Mouse (Mus musculus) Patski (cell line): ENCODE measurements at regions not wholly inside any gene's neighbourhood (a gene's known extent, or its start where the extent isn't known, plus 50 kb on each side); places are given as distances from the start of the nearest gene placed in this dataset.
A peak's percentile ranks its signal among the peaks of the same experiment; 100 is the strongest.

Experiments used
- ATAC-seq: fragments of 100-300 bp; one replicate; pipeline ENCODE4 v1.8.0; 2021
- CTCF ChIA-PET: fragments of 350-600 bp; sonication (Branson Sonifier 250); formaldehyde crosslinking; loops from one replicate; lab custom pipeline; 2022; ENCODE audit warnings: inconsistent platforms; lab: Charles Lee
- POLR2A ChIA-PET: fragments of 350-600 bp; sonication (Branson Sonifier 250); formaldehyde crosslinking; loops from one replicate; lab custom pipeline; 2022; ENCODE audit warnings: antibody characterized with exemption, inconsistent platforms; lab: Charles Lee
- DNase-seq: peaks from one replicate; pipeline ENCODE4 v3.0.0-alpha.2; 2011; ENCODE audit warnings: low read depth, low spot score
- H3K27me3 ChIP-seq: fragments of 371-371 bp; one replicate; pipeline ENCODE4 v1.5.1; 2021
- CTCF ChIP-seq: fragments of 100-300 bp; IDR thresholded peaks from one replicate; pipeline ENCODE4 v1.5.1; 2021
- in situ Hi-C: fragments of 300-500 bp; cut with MboI; formaldehyde crosslinking; loops from 3 replicates; pipeline ENCODE4 v1.11.1; 2018; ENCODE audit warnings: low pct_unique_long_range_greater_than_20kb, mixed read lengths

- CTCF ChIA-PET = no interaction called here
Observed at GRCm38 (mm10) chr12:58743800-58744199, 268.0 kb downstream of the Sec23a start.

GRCm38 (mm10) chr12:58728094-58728493 is 283.7 kb downstream of the Sec23a start:
- no peak for ATAC-seq
- ChIA-PET CTCF (no interaction called here), POLR2A (no interaction called here)
- no peak for TF ChIP-seq CTCF
- DNase-seq = no peak
- H3K27me3 ChIP-seq = no peaks in the 10 kb centered on the region
- in situ Hi-C loops = no loop called here

More at GRCm38 (mm10) chr12:58743800-58744199, 268.0 kb downstream of the Sec23a start:
- no peak for ATAC-seq
- no peak for TF ChIP-seq CTCF
- DNase-seq = no peak
- POLR2A ChIA-PET = no interaction called here
- in situ Hi-C loops = no loop called here
- H3K27me3 ChIP-seq = no peaks in the 10 kb centered on the region

- no peak for TF ChIP-seq CTCF
- DNase-seq (no peak), ATAC-seq (no peak)
- POLR2A ChIA-PET = no interaction called here
- H3K27me3 ChIP-seq = no peaks in the 10 kb centered on the region
- in situ Hi-C loops = no loop called here
- CTCF ChIA-PET = no interaction called here
Observed at GRCm38 (mm10) chr12:58727547-58727946, 284.3 kb downstream of the Sec23a start.

GRCm38 (mm10) chr12:58717908-58718307 is 293.9 kb downstream of the Sec23a start:
- ChIA-PET CTCF (no interaction called here), POLR2A (no interaction called here)
- in situ Hi-C loops = no loop called here
- no peak for DNase-seq
- no peak for ATAC-seq
- H3K27me3 ChIP-seq = no peaks in the 10 kb centered on the region
- no peak for TF ChIP-seq CTCF

- ChIA-PET CTCF (no interaction called here), POLR2A (no interaction called here)
- no peak for TF ChIP-seq CTCF
Observed at GRCm38 (mm10) chr12:58714207-58714606, 297.6 kb downstream of the Sec23a start.

GRCm38 (mm10) chr12:58695680-58696079 is 316.1 kb downstream of the Sec23a start:
- no peak for DNase-seq

More at GRCm38 (mm10) chr12:58714207-58714606, 297.6 kb downstream of the Sec23a start:
- no peaks in the 10 kb centered on the region for H3K27me3 ChIP-seq
- ATAC-seq = no peak
- DNase-seq = no peak
- in situ Hi-C loops = no loop called here

GRCm38 (mm10) chr12:58669914-58670635 is 341.7 kb downstream of the Sec23a start:
- H3K27me3 ChIP-seq = no peaks in the 10 kb centered on the region
- DNase-seq (peak; percentile 25), ATAC-seq (peak; percentile 79)
- in situ Hi-C loops = no loop called here
- ChIA-PET POLR2A (no interaction called here), CTCF (no interaction called here)
- no peak for TF ChIP-seq CTCF

More at GRCm38 (mm10) chr12:58695680-58696079, 316.1 kb downstream of the Sec23a start:
- in situ Hi-C loops = no loop called here
- H3K27me3 ChIP-seq = no peaks in the 10 kb centered on the region
- CTCF ChIA-PET = no interaction called here
- POLR2A ChIA-PET = no interaction called here
- TF ChIP-seq CTCF = no peak
- ATAC-seq = no peak

GRCm38 (mm10) chr12:58654530-58655056 is 357.2 kb downstream of the Sec23a start:
- in situ Hi-C loops = no loop called here
- H3K27me3 ChIP-seq = no peaks in the 10 kb centered on the region
- ChIA-PET CTCF (no interaction called here), POLR2A (interaction anchor here (0.6 kb wide), 1 partner anchor 33 kb away, joined by 3 read pairs; no protein-coding TSS in a partner anchor)
- ATAC-seq (no peak), DNase-seq (no peak)
- no peak for TF ChIP-seq CTCF

- TF ChIP-seq CTCF = no peak
- in situ Hi-C loops = no loop called here
- DNase-seq = no peak
- no peaks in the 10 kb centered on the region for H3K27me3 ChIP-seq
- CTCF ChIA-PET = no interaction called here
- ATAC-seq = no peak
- POLR2A ChIA-PET = no interaction called here
Observed at GRCm38 (mm10) chr12:58653751-58654150, 358.1 kb downstream of the Sec23a start.

- no peaks in the 10 kb centered on the region for H3K27me3 ChIP-seq
- POLR2A ChIA-PET = no interaction called here
- CTCF ChIA-PET = no interaction called here
- DNase-seq (no peak), ATAC-seq (no peak)
- TF ChIP-seq CTCF = no peak
- in situ Hi-C loops = no loop called here
Observed at GRCm38 (mm10) chr12:58653222-58653621, 358.6 kb downstream of the Sec23a start.

- POLR2A ChIA-PET = no interaction called here
- TF ChIP-seq CTCF = no peak
- CTCF ChIA-PET = no interaction called here
- ATAC-seq (no peak), DNase-seq (no peak)
- in situ Hi-C loops = no loop called here
- no peaks in the 10 kb centered on the region for H3K27me3 ChIP-seq
Observed at GRCm38 (mm10) chr12:58652701-58653100, 359.1 kb downstream of the Sec23a start.
